Mouse (Mus musculus) cerebellum, adult 9-11 months (tissue): ENCODE data around the gene Abcb8.
"Not testable (repeated sequence)": the region's sequence is repeated elsewhere in the genome, so short reads cannot be mapped to it uniquely, and the experiment has no call there.

Experiments
- DNase-seq: peaks from one replicate; pipeline ENCODE4 v3.0.0; 2022

Abcb8 gene

GRCm38 (mm10) chr5:24369767-24370166 lies 23.7 kb upstream of the Abcb8 start:
- no peak for DNase-seq

- no peak for DNase-seq
Observed at GRCm38 (mm10) chr5:24373807-24374206, 19.7 kb upstream of the Abcb8 start.

DNA sequence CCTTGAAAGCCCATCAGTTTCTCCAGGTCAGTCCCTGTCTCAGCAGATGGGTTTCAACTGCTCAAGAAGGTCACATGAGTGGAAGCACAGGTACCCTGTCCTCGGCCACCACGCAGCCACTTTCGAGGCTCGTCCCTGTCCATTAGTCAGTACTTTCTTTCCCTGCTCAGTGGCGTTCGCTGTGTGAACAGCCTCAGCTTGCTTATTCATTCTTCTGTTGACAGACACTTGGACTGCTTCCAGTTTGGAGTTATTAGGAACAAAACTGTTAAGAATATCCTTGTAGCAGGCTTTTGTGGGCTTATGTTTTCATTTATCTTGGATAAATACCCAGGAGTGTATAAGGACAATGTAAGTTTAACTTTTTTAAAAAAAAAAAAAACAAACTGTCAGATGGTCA lies 19.2 kb upstream of the Abcb8 start:
- no peak for DNase-seq

- no peak for DNase-seq
Observed at GRCm38 (mm10) chr5:24374666-24375328, 18.7 kb upstream of the Abcb8 start.

DNA sequence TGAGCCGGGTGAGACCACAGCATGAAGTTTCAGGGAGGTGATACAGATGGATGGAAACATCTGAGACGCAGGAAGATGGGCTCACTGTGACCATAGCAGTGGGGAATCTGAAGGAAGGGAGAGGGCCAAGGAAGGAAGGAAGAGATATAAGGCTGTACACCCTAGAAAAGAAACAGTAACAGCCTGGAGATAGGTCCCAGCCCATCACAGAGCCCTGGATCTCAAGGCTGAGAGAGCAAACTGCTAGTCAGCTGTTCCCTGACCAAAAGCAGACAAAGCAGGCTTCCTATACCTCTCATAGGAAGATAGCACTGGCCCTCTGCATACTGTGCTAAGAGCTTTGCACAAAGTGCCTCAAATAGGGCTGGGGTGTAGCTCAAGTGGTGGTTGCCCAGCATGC lies 14.8 kb upstream of the Abcb8 start:
- DNase-seq: no peak

DNA sequence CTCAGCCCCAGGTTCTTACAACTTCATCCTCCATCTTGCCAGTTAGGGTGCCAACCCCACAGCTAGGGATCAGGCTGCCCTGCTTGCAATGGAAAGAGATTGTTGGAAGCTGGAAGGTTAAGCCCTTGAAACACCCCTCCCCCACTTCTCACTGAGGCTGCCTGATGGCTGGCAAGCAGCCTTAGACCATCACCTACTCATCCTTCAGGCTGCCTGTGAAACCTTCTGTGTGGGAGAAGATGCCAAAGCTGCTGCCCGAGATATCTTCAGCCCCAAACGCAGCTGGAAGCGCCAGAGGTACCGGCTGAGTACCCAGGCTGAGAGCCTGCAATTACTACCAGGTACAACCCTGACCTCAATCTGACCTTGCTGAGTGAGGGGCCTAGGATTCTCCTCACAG lies 14.0 kb upstream of the Abcb8 start:
- no peak for DNase-seq

- no peak for DNase-seq
Observed at GRCm38 (mm10) chr5:24380499-24380898, 13.0 kb upstream of the Abcb8 start.

- DNase-seq: no peak
Observed at GRCm38 (mm10) chr5:24381486-24381885, 12.0 kb upstream of the Abcb8 start.

DNA sequence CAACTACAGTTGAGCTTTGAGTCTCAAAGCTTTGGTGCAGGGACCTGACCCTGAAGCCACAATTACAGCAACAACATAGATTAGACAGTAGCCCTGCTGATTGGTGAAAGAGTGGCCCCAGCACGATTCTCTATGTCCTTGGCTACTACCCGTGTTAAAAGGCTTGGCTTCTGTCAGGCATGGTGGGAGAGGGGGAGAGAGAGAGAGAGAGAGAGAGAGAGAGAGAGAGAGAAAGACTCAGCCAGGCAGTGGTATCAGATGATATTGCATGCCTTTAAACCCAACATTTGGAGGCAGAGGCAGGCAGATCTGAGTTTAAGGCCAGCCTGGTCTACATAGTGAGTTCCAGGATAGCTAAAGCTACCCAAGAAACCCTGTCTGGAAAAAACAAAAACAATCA lies 11.5 kb upstream of the Abcb8 start:
- DNase-seq: no peak

- DNase-seq: peak; percentile 97
Observed at GRCm38 (mm10) chr5:24383026-24383859, 10.2 kb upstream of the Abcb8 start.

DNA sequence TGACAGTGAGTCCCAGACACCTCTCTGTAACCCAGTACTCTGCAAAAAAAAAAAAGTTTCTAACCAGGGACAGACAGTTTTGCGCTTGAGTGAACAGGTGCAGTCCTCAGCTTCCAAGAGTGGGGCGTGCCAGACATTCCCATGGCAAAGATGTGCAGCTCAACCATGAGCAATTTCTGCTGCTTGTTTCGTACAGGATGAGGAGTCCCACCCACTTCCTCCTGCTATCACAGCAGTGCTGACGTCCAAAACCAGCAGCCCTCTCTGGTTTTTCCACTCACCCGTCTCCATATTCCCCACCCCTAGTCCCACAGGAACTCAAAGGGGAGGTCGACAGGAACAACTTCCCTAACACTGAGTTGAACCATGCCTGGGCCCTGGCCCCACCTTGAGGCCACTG lies 9.1 kb upstream of the Abcb8 start:
- DNase-seq: no peak

GRCm38 (mm10) chr5:24385374-24385773 lies 8.1 kb upstream of the Abcb8 start:
- DNase-seq: no peak

DNA sequence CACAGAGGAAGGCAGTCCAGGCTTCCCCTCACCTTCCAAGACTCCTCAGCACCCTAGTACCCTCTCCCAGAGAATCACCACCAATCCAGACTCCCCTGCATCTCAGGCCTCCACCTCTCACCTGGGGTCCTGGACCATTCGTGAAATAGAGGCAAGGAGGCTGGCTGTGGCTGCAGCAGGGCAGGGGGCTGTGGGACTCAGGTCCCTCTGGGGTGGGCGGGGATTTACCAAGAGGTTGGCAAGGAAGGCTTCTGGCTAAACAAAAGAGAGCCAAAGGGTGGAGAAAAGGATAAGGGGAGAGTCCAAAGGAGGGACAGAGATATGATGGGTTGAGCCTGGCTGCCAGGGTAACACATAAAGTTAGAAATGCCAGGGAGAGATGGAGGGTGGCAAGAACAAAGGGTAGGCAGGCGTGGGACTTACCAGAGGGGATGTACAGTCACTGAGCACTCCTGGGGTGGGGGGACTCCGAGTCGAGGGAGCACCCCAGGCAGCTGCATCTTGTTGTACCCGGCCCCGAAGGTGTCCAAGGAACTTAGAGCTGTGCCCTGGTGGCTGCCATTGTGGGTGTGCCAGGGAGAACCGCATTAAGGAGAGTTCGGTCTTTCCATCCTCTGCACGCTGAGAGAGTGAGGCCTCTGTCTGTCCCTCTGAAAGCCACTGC lies 7.4 kb upstream of the Abcb8 start:
- DNase-seq: no peak

- peak; percentile 60 for DNase-seq
Observed at GRCm38 (mm10) chr5:24387264-24388241, 5.9 kb upstream of the Abcb8 start.

- DNase-seq: no peak
Observed at GRCm38 (mm10) chr5:24388246-24388915, 5.1 kb upstream of the Abcb8 start.

GRCm38 (mm10) chr5:24389011-24389657 lies 4.3 kb upstream of the Abcb8 start:
- no peak for DNase-seq

GRCm38 (mm10) chr5:24389658-24390020 lies 3.8 kb upstream of the Abcb8 start:
- DNase-seq: no peak

- DNase-seq: peak; percentile 48
Observed at GRCm38 (mm10) chr5:24391864-24392263, 1.6 kb upstream of the Abcb8 start, which contains the start of gene Atg9b. TSS of gene Atg9b (minus strand) at chr5:24392143.

- peak; percentile 57 for DNase-seq
Observed at GRCm38 (mm10) chr5:24392724-24393123, 739 bp upstream of the Abcb8 start.

- DNase-seq: peak; percentile 98
Observed at GRCm38 (mm10) chr5:24394165-24394894, 867 bp downstream of the Abcb8 start.

DNA sequence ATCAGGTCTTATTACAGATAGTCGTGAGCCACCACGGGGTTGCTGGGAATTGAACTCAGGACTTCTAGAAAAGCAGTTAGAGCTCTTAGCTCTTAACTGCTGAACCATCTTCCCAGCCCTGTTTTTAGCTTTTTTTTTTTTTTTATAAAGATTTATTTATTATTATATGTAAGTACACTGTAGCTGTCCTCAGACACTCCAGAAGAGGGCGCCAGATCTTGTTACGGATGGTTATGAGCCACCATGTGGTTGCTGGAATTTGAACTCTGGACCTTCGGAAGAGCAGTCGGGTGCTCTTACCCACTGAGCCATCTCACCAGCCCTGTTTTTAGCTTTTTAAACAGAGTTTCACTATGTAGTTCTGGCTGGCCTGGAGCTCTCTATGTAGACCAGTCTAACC lies 2.8 kb downstream of the Abcb8 start:
- not testable (repeated sequence) for DNase-seq
